Mouse (Mus musculus) large intestine, adult 2 months (tissue): Measurements from ENCODE around the gene Abcb4. TPM values are rescaled to one million over a fixed set of nuclear protein-coding genes. Genes with fewer than 3 reads are reported as not detected.
"Not testable (repeated sequence)": the region's sequence is repeated elsewhere in the genome, so short reads cannot be mapped to it uniquely, and the experiment has no call there.

Experiments
- DNase-seq: peaks from one replicate; pipeline ENCODE4 v3.0.0-alpha.2; 2012; ENCODE audit warnings: low read depth, low spot score
- WGBS: fragments of 180-500 bp; shearing (Covaris S2); methylation state at CpG from one replicate; pipeline ENCODE4 v1.1.7; 2018; 5-methylcytosine and 5-hydroxymethylcytosine counted together
- polyA plus RNA-seq: library from polyadenylated mRNA; depleted of rRNA; stranded (reverse); fragments of >200 nt; gene quantifications from 2 replicates; pipeline ENCODE4 v1.2.3, GENCODE M21; 2012; rRNA removed

Abcb4 gene
- polyA plus RNA-seq: 0.10 TPM in 2 replicates

- no peak for DNase-seq
- WGBS: under 1% methylated on average over 64 of the region's 65 CpGs
Measured at GRCm38 (mm10) chr5:8893300-8894103, at the start of gene Abcb4. Gene Abcb4 (plus strand): TSS chr5:8893717.

GRCm38 (mm10) chr5:8848607-8849575 is 44.6 kb upstream of the Abcb4 start:
- DNase-seq: not testable (repeated sequence)
- WGBS: 83% methylated on average over 8 of the region's 9 CpGs

- no peak for DNase-seq
- WGBS: 66% methylated on average over 4 of the region's 4 CpGs
Measured at GRCm38 (mm10) chr5:8850851-8851250, 42.7 kb upstream of the Abcb4 start.

- DNase-seq: no peak
- 73% methylated on average over 6 of the region's 6 CpGs for WGBS
Measured at GRCm38 (mm10) chr5:8857201-8857600, 36.3 kb upstream of the Abcb4 start.

- WGBS: 42% methylated on average over 1 of the region's 1 CpGs
Measured at GRCm38 (mm10) chr5:8861811-8862210, 31.7 kb upstream of the Abcb4 start.

GRCm38 (mm10) chr5:8863580-8864337 is 29.8 kb upstream of the Abcb4 start:
- WGBS: 64% methylated on average over 14 of the region's 14 CpGs
- no peak for DNase-seq

More at GRCm38 (mm10) chr5:8861811-8862210, 31.7 kb upstream of the Abcb4 start:
- DNase-seq: no peak

GRCm38 (mm10) chr5:8865630-8866029 is 27.9 kb upstream of the Abcb4 start:
- not testable (repeated sequence) for DNase-seq
- WGBS: 95% methylated on average over 11 of the region's 11 CpGs

- no peak for DNase-seq
- 30% methylated on average over 5 of the region's 5 CpGs for whole genome bisulfite sequencing
Measured at GRCm38 (mm10) chr5:8866366-8866765, 27.2 kb upstream of the Abcb4 start.

GRCm38 (mm10) chr5:8868019-8868418 is 25.5 kb upstream of the Abcb4 start:
- DNase-seq: no peak
- 16% methylated on average over 1 of the region's 1 CpGs for WGBS

- WGBS: 82% methylated on average over 6 of the region's 6 CpGs
- no peak for DNase-seq
Measured at GRCm38 (mm10) chr5:8872979-8873915, 20.3 kb upstream of the Abcb4 start.

- no peak for DNase-seq
- 69% methylated on average over 2 of the region's 2 CpGs for WGBS
Measured at GRCm38 (mm10) chr5:8877086-8877485, 16.4 kb upstream of the Abcb4 start.

- WGBS: 63% methylated on average over 5 of the region's 5 CpGs
- DNase-seq: no peak
Measured at GRCm38 (mm10) chr5:8877800-8878199, 15.7 kb upstream of the Abcb4 start.

- WGBS: 70% methylated on average over 2 of the region's 2 CpGs
- DNase-seq: no peak
Measured at GRCm38 (mm10) chr5:8885837-8886236, 7.7 kb upstream of the Abcb4 start.

GRCm38 (mm10) chr5:8894104-8894425 is 548 bp downstream of the Abcb4 start:
- no peak for DNase-seq
- WGBS: 5% methylated on average over 15 of the region's 15 CpGs

- 57% methylated on average over 15 of the region's 15 CpGs for WGBS
- DNase-seq: no peak
Measured at GRCm38 (mm10) chr5:8894641-8895490, 1.3 kb downstream of the Abcb4 start.

GRCm38 (mm10) chr5:8896198-8896597 is 2.7 kb downstream of the Abcb4 start:
- no peak for DNase-seq
- WGBS: 65% methylated on average over 1 of the region's 1 CpGs

GRCm38 (mm10) chr5:8898246-8898645 is 4.7 kb downstream of the Abcb4 start:
- 43% methylated on average over 3 of the region's 3 CpGs for WGBS
- no peak for DNase-seq

- DNase-seq: no peak
- WGBS: 71% methylated on average over 1 of the region's 1 CpGs
Measured at GRCm38 (mm10) chr5:8901001-8901400, 7.5 kb downstream of the Abcb4 start.
